Mouse (Mus musculus) mammary gland, adult 2 months (tissue): ENCODE data around the gene Camp. TPM values are rescaled to one million over a fixed set of nuclear protein-coding genes. Genes with fewer than 3 reads are reported as not detected.

ENCODE experiments used
- polyA plus RNA-seq: library from polyadenylated mRNA; depleted of rRNA; stranded (reverse); fragments of >200 nt; gene quantifications from 2 replicates; pipeline ENCODE4 v1.2.3, GENCODE M21; 2012; ENCODE audit warnings: low replicate concordance; rRNA removed

The Camp gene
- polyA plus RNA-seq, result 3.9 and 4.8 TPM in 2 replicates

GRCm38 (mm10) chr9:109849312-109849758 is at the start of gene Camp:
Gene Camp (minus strand): TSS chr9:109849617.

GRCm38 (mm10) chr9:109874797-109875691 is 25.6 kb upstream of the Camp start, which contains the start of gene Cdc25a:
Gene Cdc25a (plus strand): TSS chr9:109875579.

GRCm38 (mm10) chr9:109832391-109833087 is 16.9 kb downstream of the Camp start, which contains the start of gene Nme6:
Gene Nme6 (plus strand): TSS chr9:109832749.

GRCm38 (mm10) chr9:109811980-109812379 is 37.4 kb downstream of the Camp start, which contains the start of gene Spink8:
Gene Spink8 (plus strand): TSS chr9:109812280.

Other genes starting within 250 kb of the Camp start
- not detected in 2 replicates for gene Fbxw24, start 223.6 kb downstream of the Camp start, polyA plus RNA-seq
- not detected in 2 replicates for gene Fbxw25, start 185.0 kb downstream of the Camp start, polyA plus RNA-seq
- gene Fbxw18, start 146.9 kb downstream of the Camp start, polyA plus RNA-seq, result not detected in 2 replicates
- gene Fbxw26, start 103.5 kb downstream of the Camp start, polyA plus RNA-seq, result not detected in 2 replicates
- not detected in 2 replicates for gene Fbxw27, start 58.9 kb downstream of the Camp start, polyA plus RNA-seq
- gene Spink8, start 37.3 kb downstream of the Camp start, polyA plus RNA-seq, result not detected in 2 replicates
- gene Nme6, start 16.9 kb downstream of the Camp start, polyA plus RNA-seq, result 11.0 and 22.0 TPM in 2 replicates
- 3.6 and 5.0 TPM in 2 replicates for gene Cdc25a, start 26.0 kb upstream of the Camp start, polyA plus RNA-seq
- gene Map4, start 81.8 kb upstream of the Camp start, polyA plus RNA-seq, result 148 and 206 TPM in 2 replicates